Mouse (Mus musculus) spleen, adult 2 months (tissue): ENCODE data around the gene Sidt1.

Experiments
- CTCF ChIP-seq: fragments of 200-500 bp; IDR thresholded peaks from 2 replicates; pipeline ENCODE4 v1.5.1; 2011; ENCODE audit warnings: mild to moderate bottlenecking, inconsistent platforms; ENCODE audit not compliant: insufficient read depth, insufficient read length, insufficient replicate concordance; ENCODE audit errors: extremely low read depth
- POLR2A ChIP-seq: fragments of 200-500 bp; IDR thresholded peaks from 2 replicates; pipeline ENCODE4 v1.6.1; 2011; ENCODE audit warnings: low read depth, low read length, inconsistent platforms

DNA sequence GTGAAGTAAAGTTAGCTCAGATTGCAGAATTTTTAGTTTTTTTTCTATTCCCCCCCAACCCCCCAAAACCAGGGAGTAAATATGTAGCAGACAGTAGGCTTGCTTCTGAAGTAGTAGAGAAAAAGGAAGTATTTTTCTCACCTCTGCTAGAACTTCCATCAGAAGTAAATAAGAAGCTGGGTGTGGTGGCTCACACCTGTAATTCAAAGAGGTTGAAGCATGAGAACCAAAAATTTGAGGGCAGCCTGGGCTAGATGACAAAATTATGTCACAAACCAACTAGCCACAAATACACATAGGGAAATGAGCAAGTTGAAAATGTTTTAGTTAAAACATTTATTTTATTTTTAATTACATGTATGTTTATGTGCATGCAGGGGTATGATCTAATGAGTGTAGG lies 4.5 kb upstream of the Sidt1 start:
- TF ChIP-seq CTCF (no peak), POLR2A (no peak)
